Mouse (Mus musculus): ENCODE measurements at regions not wholly inside any gene's neighbourhood (a gene's known extent, or its start where the extent isn't known, plus 50 kb on each side); places are given as distances from the start of the nearest gene placed in this dataset.

DNA sequence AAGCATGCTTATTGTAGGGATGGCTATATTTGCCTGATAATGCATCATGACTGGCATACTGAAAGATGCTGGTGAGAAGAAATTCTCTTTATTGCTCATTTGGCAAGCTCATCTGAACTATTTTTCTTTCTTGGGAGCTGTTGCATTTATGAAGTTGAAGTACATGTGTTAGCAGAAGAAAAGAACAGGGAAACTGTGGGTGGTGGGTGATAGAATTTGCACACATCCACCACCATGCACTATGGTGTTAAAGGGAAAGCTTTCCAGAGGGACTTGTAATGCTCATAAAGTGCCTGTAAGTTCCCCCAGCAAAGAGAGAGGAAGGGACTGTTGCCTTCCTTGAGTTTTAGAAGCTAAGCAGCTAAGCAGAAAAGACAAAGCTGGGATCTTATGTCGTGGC lies 367.3 kb downstream of the Gm11232 start:
- TF ChIP-seq CTCF (IDR thresholded peaks at IDR 0.05; ENCODE audit: control insufficient read depth, insufficient read depth, low read length), result no peak
- TF ChIP-seq POLR2A (IDR thresholded peaks at IDR 0.05; ENCODE audit: borderline replicate concordance, control insufficient read depth, low read depth, low read length), result no peak

Data from bone marrow, adult 2 months (tissue).